Mouse (Mus musculus): Measurements from ENCODE around the gene Smarcd1. TPM values are rescaled to one million over a fixed set of nuclear protein-coding genes. Genes with fewer than 3 reads are reported as not detected.

Gene Smarcd1
- polyA plus RNA-seq, 1 experiment: 28.6 TPM

DNA sequence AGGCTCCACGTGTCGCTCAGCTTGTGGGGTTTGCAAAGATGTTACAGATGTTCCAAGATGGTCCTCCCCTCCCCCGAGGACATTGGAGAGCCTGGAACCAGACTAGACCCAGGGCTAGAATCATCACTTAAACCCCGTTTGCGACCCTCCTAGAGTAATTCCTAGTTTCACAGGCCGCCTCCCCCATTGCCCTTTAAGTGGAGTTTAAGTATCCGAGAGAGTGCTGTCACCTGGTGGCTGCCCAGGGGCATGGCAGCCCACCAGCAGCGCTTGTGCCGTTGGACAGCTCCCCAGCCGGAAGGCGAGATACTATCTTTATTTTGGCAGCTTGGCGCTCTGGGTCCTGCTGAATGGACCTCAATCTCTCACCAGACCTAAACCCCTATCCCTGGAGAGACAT is 33.0 kb upstream of the Smarcd1 start:
- Histone ChIP-seq H3K79me2 (ENCODE audit: control insufficient read depth, insufficient read depth) (no peaks in the 10 kb centered on the region), H3K79me3 (ENCODE audit: low read depth) (no peaks in the 10 kb centered on the region), H3K27me3 (ENCODE audit: control insufficient read depth, insufficient read depth, insufficient read length) (peaks cover 50% of the 10 kb centered on the region), H3K36me3 (ENCODE audit: control insufficient read depth, insufficient read depth) (no peaks in the 10 kb centered on the region), H3ac (ENCODE audit: control insufficient read depth, insufficient read length, low read depth) (no peak overlapping the region), H3K4me3 (ENCODE audit: insufficient read depth, poor library complexity, severe bottlenecking) (no peak overlapping the region)
- TF ChIP-seq CTCF (IDR thresholded peaks at IDR 0.05; ENCODE audit: control insufficient read depth, insufficient read depth, insufficient read length): peak; percentile 98
- TF ChIP-seq CEBPB (IDR thresholded peaks at IDR 0.05; ENCODE audit: low read depth): no peak

DNA sequence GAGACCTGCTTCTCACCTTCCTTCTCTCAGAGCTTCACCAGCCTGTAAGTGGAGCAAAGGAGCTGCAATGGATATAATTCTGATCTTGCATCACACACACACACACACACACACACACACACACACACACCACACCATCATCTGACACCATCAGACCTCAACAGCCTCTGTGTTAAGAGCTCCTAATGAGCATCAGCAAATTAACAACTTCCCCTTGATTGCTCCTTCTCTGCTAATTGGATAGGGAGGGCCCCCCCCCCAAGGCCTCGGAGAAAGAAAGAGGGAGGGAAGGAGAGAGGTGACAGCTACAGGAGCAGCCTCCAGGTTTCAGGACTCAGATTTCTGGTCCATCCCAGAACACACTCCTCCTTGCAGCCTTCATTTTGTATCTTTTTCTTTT is 32.5 kb upstream of the Smarcd1 start:
- H3K27me3 ChIP-seq (ENCODE audit: control insufficient read depth, insufficient read depth, insufficient read length): peaks cover 51% of the 10 kb centered on the region
- no peaks in the 10 kb centered on the region for H3K79me2 ChIP-seq (ENCODE audit: control insufficient read depth, insufficient read depth)
- TF ChIP-seq MYOG (IDR thresholded peaks at IDR 0.05; ENCODE audit: control insufficient read depth, extremely low read depth, insufficient read length) (no peak), MAX (IDR thresholded peaks at IDR 0.05) (no peak), FOSL1 (IDR thresholded peaks at IDR 0.05; ENCODE audit: insufficient read depth, low read length, poor library complexity, severe bottlenecking) (no peak), CTCF (IDR thresholded peaks at IDR 0.05; ENCODE audit: control insufficient read depth, insufficient read depth, insufficient read length) (no peak)
- no peak overlapping the region for H3ac ChIP-seq (ENCODE audit: control insufficient read depth, insufficient read length, low read depth)
- no peaks in the 10 kb centered on the region for H3K36me3 ChIP-seq (ENCODE audit: control insufficient read depth, insufficient read depth)
- H3K79me3 ChIP-seq (ENCODE audit: low read depth): no peaks in the 10 kb centered on the region
- no peak overlapping the region for H3K4me3 ChIP-seq (ENCODE audit: insufficient read depth, poor library complexity, severe bottlenecking)

DNA sequence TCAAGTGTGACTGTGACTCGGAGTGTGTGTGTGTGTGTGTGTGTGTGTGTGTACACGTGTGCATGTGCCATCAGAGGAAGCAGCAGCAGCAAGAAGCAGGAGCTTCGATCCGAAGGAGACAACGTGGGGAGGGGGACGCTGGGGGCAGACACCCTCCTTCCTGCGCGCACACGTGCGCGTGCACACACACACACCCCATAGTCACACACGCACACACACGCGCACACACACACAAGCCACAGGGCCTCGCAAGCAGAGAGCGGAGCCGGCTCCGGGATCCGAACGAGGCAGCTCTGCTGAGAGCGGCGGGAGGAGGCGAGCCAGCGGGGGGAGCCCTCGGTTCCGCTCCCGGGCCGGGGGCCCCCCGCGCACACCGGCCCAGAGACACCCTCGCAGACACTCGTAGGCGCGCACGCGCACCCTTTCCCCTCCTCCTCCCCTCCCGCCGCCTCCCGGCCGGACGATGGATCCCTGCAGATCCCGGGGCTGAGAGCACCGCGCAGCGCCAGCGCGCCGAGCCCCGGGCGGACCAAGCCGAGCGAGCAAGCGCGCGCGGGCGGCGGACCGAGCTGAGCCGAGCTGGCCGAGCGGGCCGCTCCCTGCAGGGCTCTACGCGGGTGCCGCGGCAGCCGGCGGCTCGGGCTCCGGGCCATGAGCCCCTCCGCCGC is 31.6 kb upstream of the Smarcd1 start, which contains the start of gene Asic1:
Asic1 (plus strand) TSS at position 215 of the 668 bp plus-strand sequence.
- Histone ChIP-seq H3K36me3 (ENCODE audit: control insufficient read depth, insufficient read depth) (no peaks in the 10 kb centered on the region), H3K79me3 (ENCODE audit: low read depth) (no peaks in the 10 kb centered on the region), H3K79me2 (ENCODE audit: control insufficient read depth, insufficient read depth) (no peaks in the 10 kb centered on the region), H3K27me3 (ENCODE audit: control insufficient read depth, insufficient read depth, insufficient read length) (peaks cover 54% of the 10 kb centered on the region), H3K4me3 (ENCODE audit: insufficient read depth, poor library complexity, severe bottlenecking) (no peak within 1 kb of the TSS), H3ac (ENCODE audit: control insufficient read depth, insufficient read length, low read depth) (peak within 1 kb of the TSS; percentile 21)
- TF ChIP-seq USF1 (IDR thresholded peaks at IDR 0.05; ENCODE audit: low read depth) (no peak), MYOD1 (IDR thresholded peaks at IDR 0.05; ENCODE audit: control insufficient read depth, insufficient read length, low read depth) (no peak), CTCF (IDR thresholded peaks at IDR 0.05; ENCODE audit: control insufficient read depth, insufficient read depth, insufficient read length) (no peak), CEBPB (IDR thresholded peaks at IDR 0.05; ENCODE audit: low read depth) (no peak), MYOG (IDR thresholded peaks at IDR 0.05; ENCODE audit: control insufficient read depth, extremely low read depth, insufficient read length) (no peak), FOSL1 (IDR thresholded peaks at IDR 0.05; ENCODE audit: insufficient read depth, low read length, poor library complexity, severe bottlenecking) (no peak), MAX (IDR thresholded peaks at IDR 0.05) (no peak)

DNA sequence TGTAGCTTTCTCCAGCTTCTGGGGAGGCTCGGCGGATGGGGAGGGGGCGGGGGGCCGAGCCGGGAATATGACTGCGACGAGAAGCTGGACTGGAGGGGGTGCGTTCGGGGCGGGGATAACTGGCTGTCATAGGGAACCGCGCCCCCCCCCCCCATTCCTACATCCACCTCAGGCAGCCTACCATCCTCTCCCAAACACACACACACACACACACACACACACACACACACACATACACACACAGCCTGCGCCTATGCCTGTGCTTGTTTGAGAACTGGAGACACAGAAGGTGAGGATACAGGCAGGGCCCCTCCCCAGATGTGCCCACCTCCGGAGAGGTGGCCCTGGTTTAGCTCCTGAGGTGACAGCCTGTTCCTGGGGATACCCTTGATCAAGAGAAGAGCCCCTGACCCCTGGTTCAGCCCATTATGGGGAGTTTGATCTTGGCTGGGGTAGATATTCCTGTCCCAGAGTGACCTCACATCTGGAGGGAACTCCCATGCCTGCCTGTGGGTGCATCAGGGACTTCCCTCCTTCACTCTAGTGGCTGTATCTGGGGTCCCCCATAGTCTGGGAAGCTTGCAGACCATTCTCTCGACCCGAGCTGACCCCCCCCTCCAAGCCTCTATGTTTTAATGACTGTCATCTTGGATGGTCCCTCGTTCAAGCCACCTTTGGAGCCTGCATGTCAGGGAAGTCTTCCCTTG is 30.8 kb upstream of the Smarcd1 start:
- Histone ChIP-seq H3K79me2 (ENCODE audit: control insufficient read depth, insufficient read depth) (no peaks in the 10 kb centered on the region), H3K4me3 (ENCODE audit: insufficient read depth, poor library complexity, severe bottlenecking) (no peak overlapping the region), H3K27me3 (ENCODE audit: control insufficient read depth, insufficient read depth, insufficient read length) (peaks cover 49% of the 10 kb centered on the region), H3K79me3 (ENCODE audit: low read depth) (no peaks in the 10 kb centered on the region), H3ac (ENCODE audit: control insufficient read depth, insufficient read length, low read depth) (no peak overlapping the region), H3K36me3 (ENCODE audit: control insufficient read depth, insufficient read depth) (no peaks in the 10 kb centered on the region)
- TF ChIP-seq MYOG (IDR thresholded peaks at IDR 0.05; ENCODE audit: control insufficient read depth, extremely low read depth, insufficient read length) (no peak), FOSL1 (IDR thresholded peaks at IDR 0.05; ENCODE audit: insufficient read depth, low read length, poor library complexity, severe bottlenecking) (no peak), CEBPB (IDR thresholded peaks at IDR 0.05; ENCODE audit: low read depth) (no peak)

DNA sequence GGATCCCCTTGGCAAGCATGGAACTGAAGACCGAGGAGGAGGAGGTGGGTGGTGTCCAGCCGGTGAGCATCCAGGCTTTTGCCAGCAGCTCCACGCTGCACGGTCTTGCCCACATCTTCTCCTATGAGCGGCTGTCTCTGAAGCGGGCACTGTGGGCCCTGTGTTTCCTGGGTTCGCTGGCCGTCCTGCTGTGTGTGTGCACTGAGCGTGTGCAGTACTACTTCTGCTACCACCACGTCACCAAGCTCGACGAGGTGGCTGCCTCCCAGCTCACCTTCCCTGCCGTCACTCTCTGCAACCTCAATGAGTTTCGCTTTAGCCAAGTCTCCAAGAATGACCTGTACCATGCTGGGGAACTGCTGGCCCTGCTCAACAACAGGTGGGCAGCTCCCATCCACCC is 30.1 kb upstream of the Smarcd1 start:
- H3K79me2 ChIP-seq (ENCODE audit: control insufficient read depth, insufficient read depth): no peaks in the 10 kb centered on the region
- no peak overlapping the region for H3K4me3 ChIP-seq (ENCODE audit: insufficient read depth, poor library complexity, severe bottlenecking)
- peaks cover 46% of the 10 kb centered on the region for H3K27me3 ChIP-seq (ENCODE audit: control insufficient read depth, insufficient read depth, insufficient read length)
- H3K36me3 ChIP-seq (ENCODE audit: control insufficient read depth, insufficient read depth): no peaks in the 10 kb centered on the region
- H3K79me3 ChIP-seq (ENCODE audit: low read depth): no peaks in the 10 kb centered on the region
- no peak overlapping the region for H3ac ChIP-seq (ENCODE audit: control insufficient read depth, insufficient read length, low read depth)
- TF ChIP-seq MYOD1 (IDR thresholded peaks at IDR 0.05; ENCODE audit: control insufficient read depth, insufficient read length, low read depth): no peak
- no peak for TF ChIP-seq CEBPB (IDR thresholded peaks at IDR 0.05; ENCODE audit: low read depth)

DNA sequence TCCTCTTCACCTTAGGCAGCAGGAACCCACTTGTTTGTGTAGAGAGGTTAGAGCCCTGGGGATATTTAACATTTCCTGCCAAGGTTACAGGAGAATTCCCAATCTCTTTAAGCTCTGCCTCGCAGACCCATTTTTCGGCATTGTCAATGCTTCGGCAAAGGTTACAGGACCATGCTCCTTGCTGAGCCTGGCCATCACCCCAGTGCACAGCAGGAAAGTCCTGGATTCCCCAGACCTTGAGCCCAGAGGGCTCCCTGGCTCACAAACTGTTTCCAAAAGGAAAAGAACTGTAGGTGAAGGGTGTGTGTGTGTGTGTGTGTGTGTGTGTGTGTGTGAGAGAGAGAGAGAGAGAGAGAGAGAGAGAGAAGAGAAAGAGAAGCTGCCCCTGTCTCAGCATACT is 27.1 kb upstream of the Smarcd1 start:
- no peaks in the 10 kb centered on the region for H3K79me2 ChIP-seq (ENCODE audit: control insufficient read depth, insufficient read depth)
- no peaks in the 10 kb centered on the region for H3K36me3 ChIP-seq (ENCODE audit: control insufficient read depth, insufficient read depth)
- H3K79me3 ChIP-seq (ENCODE audit: low read depth): no peaks in the 10 kb centered on the region
- H3K4me3 ChIP-seq (ENCODE audit: insufficient read depth, poor library complexity, severe bottlenecking): no peak overlapping the region
- H3ac ChIP-seq (ENCODE audit: control insufficient read depth, insufficient read length, low read depth): no peak overlapping the region
- H3K27me3 ChIP-seq (ENCODE audit: control insufficient read depth, insufficient read depth, insufficient read length): peaks cover 44% of the 10 kb centered on the region
- no peak for TF ChIP-seq MYOD1 (IDR thresholded peaks at IDR 0.05; ENCODE audit: control insufficient read depth, insufficient read length, low read depth)
- TF ChIP-seq MAX (IDR thresholded peaks at IDR 0.05): no peak
- TF ChIP-seq CTCF (IDR thresholded peaks at IDR 0.05; ENCODE audit: control insufficient read depth, insufficient read depth, insufficient read length): no peak
- no peak for TF ChIP-seq USF1 (IDR thresholded peaks at IDR 0.05; ENCODE audit: low read depth)
- TF ChIP-seq CEBPB (IDR thresholded peaks at IDR 0.05; ENCODE audit: low read depth): no peak
- TF ChIP-seq MYOG (IDR thresholded peaks at IDR 0.05; ENCODE audit: control insufficient read depth, extremely low read depth, insufficient read length): no peak
- TF ChIP-seq FOSL1 (IDR thresholded peaks at IDR 0.05; ENCODE audit: insufficient read depth, low read length, poor library complexity, severe bottlenecking): no peak
